Mouse (Mus musculus) cerebellum, adult 9-11 months (tissue): ENCODE results near the gene Aff1.

Experiments used
- DNase-seq: peaks from one replicate; pipeline ENCODE4 v3.0.0; 2022

Aff1 gene

DNA sequence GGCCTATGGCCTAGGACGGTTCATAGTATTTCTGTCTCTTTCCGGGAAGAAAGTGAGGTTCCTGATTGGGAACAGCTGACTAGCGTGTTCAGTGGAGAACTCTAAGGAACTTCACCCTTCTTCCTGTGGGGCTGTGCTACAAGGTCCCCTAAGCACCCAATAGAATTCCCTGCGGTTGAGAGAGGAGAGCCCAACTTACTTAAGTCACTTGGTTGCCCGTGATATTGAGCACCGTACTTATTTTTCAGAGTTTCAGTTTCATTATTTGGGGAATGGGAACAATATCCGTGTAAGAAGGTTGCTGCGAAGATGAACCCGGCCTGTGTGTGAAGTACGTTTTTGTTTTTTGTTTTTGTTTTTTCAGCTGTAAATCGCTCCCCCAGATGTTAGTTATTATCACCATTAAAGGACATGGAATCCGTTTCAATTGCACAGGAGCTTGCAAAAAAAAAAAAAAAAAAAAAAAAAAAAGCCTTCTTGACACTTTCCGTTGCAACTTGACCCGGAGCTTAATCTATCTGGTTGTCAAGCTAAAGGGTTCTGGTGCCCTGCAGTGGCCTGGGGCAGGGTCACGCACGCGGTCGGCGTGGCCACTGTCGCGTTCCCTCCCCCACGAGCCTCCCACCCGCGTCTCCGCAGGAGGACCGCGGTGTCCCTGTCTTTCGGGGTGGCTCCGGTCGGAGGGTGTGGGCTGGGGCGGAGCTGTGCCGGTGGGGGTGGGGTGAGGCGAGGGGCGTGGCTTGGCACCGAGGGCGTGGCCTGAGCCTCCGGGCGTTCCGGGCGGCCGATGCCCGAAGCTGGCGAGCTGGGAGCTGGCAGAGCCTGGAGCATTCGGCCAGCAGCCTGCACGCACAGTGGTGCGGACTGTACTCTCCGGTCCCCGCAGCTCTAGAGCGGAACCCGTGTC is at the start of gene Aff1:
Gene Aff1, plus strand, starts transcription at position 751 of the 907 bp plus-strand sequence.
- peak; percentile 44 for DNase-seq

DNA sequence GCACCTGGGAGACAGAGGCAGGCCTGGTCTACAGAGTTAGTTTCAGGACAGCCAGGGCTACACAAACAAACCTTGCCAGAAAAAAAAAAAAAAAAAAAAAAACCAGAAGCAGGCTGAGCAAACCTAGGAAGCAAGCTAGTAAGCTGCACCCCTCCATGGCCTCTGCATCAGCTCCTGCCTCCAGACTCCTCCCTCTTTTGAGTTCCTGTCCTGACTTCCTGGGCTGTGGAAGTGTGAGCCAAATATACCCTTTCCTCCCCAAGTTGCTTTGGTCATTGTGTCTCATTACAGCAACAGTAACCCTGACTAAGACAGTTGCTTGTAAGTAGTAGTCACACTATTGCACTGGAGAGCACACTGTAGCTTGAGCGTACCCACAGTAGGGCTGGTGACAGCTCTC is 48.0 kb upstream of the Aff1 start:
- DNase-seq, result no peak

DNA sequence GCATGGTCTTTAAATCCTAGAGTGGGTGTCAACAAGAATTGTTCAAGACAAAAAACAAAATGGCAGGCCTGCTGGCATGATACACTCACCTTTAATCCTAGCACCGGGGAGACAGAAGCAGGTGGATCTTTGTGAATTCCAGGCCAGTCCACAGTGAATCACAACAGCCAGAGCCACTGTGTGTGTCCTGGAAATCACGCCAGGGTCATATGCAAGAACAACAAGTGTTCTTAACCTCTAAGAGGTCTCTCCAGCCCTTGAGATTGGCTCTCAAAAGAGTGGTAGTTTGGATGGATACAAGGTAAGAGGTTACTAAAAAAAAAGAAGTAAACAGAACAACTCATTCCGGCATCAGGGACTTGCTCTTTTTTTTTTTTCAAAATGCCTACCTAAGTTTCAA is 44.9 kb upstream of the Aff1 start:
- DNase-seq, result no peak

DNA sequence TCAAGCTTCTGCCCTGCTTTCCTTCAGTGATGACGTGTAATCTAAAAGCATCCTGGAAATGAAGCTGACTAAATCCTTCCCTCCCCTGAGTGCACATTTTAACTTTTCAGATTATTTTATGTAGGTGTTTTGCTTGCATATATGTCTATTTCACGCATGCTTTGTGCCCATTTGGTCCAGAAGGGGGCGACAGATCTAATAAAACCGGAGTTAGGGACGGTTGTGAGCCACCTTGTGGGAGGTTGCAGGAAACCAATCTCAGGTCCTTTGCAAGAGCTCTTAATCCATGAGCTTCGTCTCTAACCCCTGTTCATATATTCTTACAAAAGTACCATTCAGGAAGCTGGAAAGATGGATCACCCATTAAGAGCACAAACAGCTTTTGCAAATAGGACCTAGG is 37.9 kb upstream of the Aff1 start:
- no peak for DNase-seq

DNA sequence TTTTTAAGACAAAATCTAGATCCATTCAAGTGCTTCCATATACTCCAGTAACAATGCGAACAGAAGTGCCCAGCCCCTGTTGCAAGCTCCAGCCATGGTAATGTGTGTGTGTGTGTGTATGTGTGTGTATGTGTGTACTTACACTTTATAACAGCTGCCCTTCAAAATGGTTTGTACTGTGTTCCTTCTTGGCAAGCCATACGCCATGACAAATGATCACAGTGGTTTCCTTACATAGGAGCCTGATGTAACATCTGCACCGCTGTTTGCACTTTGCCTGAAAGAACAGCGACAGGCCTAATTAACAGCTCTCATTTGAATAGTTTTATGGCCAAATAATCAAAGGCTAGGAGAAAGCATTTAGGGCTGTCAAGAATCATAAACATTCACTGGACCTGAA is 37.4 kb upstream of the Aff1 start:
- no peak for DNase-seq

DNA sequence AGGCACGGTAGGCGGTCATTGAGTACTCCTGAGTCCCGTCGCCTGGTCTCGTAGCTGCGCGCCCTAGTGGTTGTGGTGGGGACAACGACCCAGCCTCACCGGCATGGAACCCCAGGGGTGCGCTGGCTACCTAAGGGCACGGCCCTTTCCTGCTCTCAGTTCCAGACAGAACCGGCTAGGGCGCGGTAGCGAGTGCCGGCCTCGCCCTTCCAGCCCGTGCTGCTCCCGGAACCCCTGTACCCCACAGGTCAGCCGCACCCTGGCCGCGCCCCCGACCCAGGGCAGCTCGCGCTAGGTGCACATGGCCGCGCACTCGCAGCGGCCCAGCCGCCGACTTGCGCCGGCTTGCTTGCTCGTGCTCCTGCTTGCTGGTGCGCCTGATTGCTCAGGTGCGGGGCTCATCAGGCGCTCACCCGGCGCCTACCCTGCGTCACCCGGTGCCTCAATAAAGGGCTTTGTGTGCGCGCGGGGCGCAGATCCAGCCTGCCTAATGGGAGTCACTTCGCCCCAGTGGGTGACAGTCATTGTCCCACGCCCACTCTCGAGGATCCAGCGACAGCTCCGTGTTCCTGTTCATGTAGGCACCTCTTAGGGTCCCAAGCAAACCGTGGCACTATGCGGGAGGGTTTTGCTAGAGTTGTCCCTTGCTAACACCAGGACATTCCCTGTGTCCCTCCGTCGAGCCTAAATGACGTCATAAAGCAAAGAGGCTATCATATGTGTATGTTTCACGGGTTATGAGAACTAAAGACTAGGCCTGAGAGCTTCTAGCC is 36.6 kb upstream of the Aff1 start, which contains the start of gene 1700016H13Rik:
Gene 1700016H13Rik, minus strand, starts transcription at position 665 of the 773 bp plus-strand sequence.
- DNase-seq, result peak; percentile 15

DNA sequence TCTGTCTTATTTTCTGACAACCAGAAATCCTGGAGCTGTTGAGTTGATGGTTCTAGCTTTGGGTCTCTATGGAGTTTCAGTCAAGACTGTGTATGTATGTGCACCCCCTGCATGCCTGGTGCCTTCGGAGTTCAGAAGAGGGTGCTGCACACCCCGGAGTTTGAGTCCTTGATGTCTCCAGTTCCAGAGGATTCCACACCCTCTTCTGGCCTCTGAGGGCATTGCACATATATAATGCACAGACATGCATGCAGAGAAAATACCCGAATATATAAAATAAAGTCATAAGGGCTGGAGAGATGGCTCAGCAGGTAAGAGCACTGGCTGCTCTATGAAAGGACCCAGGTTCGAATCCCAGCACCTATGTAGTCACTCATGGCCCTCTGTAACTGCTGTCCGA is 33.3 kb upstream of the Aff1 start:
- no peak for DNase-seq

DNA sequence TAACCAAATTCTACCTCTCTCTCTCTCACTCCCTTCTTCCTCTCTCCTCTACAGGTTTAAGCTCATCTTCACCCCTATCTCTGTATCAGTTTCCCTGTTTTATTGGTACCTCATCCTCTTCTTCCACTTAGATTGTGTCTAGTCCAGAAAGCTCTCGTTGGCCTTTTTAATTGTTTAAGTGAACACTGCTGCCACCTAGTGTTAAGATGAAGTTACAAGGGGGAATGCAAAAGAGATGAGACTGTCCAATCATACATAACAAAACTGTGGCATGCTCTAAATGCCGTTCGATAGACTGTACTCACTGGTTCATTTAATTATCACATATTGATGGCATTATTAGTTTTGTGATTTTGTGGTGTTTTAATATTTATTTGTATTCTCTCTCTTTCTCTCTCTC is 32.6 kb upstream of the Aff1 start:
- DNase-seq, result no peak

DNA sequence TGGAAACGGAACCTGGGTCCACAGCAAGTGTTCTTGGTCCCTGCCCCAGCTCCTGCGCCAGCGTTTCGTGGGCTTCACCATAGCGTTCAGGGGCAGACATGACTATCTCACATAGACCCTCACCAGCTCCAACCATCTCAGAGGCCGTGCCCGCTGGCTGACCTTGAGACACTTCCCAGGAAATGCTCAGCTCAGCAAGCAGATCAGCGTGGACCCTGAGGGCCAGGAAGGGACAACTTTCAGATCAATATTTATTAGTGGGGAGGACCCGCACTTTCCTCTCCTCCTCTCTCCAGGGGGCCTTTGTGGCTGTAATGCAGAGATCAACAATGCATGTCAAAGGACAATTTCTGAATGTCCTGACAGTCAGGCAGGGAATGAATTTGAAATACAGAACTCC is 27.2 kb upstream of the Aff1 start:
- no peak for DNase-seq

DNA sequence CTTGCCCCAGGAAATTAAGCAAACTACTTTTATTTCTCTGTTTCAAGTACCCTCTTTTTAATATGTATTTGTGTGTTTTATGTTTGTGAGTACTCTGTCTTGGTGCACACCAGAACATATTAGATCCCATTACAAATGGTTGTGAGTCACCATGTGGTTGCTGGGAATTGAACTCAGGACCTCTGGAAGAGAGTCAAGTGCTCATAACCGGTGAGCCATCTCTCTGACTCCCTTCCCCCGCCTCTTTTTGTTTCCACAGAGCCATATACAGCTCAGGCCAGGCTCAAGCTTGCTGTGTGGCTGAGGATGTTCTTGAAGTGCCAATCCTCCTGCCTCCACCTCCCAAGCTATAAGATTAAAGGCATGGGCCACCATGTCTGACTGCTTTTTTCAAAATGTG is 26.3 kb upstream of the Aff1 start:
- no peak for DNase-seq

DNA sequence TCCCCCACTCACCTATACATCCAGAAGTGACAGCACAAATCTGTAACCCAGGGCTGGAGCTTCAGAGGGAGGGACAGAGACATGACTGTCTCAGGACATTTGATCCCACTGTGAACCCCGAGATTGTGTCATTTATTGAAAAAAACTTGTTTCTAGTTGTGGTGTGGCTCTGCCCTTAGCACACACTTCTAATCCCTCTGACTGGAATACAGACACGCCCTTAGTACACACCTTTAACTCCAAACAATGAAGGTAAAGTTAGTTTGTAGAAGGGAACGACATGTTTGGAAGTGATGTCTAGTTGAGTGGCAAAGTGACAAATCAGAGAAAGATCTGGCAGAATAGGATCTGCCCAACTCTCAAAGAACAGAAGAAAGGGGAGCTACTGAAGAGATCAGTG is 20.3 kb upstream of the Aff1 start:
- no peak for DNase-seq

DNA sequence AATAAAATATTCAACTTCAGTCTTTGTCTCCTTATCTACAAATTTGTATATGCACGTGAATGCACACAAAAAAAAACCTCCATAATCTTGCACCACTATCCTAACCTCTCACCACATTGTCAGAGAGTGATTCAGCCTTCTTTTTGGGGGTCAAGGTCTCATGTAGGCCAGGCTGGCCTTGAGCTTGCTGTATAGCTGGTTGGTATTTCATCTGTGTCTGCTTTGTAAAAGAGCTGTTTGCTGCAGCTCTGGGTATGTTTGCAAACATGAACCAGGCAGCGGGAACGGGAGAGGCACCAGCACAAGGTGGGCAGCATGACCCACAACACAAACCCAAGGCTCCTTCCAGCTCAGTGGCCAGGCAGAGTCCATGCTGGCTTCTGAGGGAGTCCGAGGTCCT is 18.6 kb upstream of the Aff1 start:
- DNase-seq, result no peak

DNA sequence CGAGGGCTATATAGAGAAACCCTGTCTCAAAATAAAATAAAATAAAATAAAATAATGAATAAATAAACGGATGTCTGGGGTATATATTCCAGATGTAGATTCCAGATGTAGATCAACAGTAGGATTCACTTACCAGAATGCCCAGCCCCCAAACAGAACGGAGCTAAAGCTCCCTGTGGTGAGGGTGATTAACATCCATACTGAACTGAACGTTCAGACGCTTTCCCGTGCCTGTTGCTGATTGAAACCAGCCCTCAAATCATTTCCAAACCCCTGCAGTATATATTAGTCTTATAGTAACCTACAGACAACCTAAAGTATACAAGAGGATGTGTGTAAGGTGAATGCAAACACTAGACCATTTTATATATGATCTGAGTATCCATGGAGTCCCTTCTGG is 17.7 kb upstream of the Aff1 start:
- no peak for DNase-seq

DNA sequence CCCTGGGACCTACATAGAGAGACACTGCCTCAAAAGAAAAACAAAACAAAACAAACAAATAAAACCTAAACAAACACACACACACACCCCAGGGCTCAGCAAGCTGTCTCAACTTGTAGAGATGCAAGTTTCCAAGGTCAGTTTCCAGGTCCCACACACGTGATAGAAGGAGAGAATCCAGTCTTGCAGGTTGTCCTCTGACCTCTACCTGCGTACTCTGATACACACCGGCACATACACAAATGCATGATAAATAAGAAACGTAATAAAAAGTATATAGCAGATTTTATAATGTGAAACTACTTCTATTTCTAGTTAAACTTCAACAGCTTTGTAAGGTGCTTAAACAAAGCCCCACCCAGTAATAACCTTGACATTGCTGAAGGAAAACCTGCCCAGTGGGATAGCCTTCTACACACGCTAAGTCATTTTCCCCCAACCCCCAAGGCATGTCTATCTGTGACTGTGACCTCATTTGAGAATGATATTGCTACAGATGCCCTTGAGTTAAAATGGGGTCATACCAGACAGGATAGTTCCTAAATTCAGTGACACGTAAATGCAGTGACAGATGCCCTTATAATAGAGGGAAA is 15.8 kb upstream of the Aff1 start:
- no peak for DNase-seq

DNA sequence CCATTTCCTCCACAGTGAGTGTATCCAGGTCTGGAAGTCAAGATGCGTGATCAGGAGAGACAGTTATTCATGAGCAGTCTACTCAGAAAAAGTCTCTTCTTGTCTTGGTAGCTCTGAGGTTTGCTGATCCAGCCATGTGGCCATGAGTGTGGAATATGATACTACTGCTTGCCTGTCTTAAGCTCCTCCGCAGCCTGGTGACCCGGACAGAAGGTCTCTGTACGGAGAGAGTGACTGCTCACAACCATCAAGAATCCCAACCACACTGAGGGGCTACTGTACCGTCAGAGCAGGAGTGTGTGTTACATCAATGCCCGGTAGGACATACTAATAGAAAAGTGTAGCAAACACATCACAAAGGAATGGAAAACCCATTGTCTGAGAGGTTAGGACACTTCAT is 14.3 kb upstream of the Aff1 start:
- no peak for DNase-seq

DNA sequence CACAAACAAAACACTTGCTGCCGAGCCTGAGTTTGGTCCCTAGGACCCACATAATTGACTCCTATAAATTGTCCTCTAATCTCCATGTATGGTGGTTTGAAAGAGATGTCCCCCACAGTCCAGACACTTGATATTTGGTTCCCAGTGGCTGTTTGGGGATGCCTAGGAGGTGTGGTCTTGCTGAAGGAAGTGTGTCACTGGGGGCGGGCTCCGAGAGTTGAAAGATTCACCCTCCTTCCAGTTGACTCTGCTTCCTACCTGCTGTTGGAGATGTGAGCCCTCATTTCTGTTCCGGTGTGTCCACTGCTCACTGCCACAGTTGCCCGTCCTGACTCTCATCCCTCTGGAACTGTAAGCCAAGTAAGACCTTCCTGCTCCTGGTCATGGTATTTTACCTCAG is 13.2 kb upstream of the Aff1 start:
- DNase-seq, result no peak

DNA sequence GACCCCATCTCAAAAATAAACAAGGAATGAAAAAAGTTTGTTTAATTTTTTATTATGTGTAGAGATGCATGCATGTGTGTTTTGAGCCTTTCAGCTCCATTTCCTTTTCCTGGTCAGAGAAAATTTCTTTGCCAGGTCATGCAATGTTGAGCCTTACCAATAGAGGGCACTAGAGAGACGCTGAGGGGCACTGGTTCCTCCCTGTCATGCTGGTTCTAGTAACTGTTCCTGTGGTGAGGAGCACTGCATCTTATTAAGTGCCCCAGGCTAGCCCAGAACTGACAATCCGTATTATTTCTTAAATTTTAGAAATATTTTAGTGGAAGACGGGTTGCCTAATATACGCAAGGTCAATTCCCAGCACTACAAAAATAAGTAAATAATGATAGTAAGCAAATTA is 11.8 kb upstream of the Aff1 start:
- peak; percentile 62 for DNase-seq

DNA sequence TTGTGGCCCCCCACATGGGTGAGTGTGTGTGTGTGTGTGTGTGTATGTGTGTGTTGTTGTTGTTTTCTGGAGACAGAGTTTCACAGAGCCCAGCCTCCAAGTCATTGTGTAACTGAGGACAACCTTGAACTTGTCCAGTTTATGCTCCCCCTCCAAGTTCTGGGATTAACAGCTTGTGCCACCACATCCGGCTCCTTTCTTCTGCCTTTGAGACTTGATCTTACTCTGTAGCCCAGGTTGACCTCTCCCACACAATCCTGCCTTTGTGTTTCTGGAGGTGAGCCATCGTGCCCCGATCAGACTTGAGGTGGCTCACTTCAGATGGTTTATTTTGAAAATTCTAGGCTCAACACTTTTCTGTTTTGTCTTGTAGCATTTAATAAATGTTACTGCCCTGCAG is 10.3 kb upstream of the Aff1 start:
- no peak for DNase-seq

DNA sequence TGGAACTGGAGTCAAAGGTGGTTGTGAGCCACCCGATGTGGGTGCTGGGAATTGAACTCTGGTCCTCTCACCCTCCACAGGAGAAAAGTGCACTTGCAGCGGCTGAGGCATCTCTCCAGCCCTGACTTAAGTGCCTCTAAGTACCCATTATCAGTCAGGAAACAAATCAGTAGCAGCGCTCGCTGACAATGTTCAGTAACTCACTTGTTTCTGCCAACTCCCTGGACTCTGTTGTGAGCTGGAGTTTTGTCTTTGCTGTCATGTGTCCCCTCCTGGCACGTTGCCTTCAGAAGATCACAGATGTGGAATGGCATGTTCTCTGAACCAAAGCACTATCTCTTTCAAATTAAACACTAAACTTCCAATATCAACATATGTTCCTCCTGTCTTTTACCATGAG is 2.5 kb upstream of the Aff1 start:
- no peak for DNase-seq

DNA sequence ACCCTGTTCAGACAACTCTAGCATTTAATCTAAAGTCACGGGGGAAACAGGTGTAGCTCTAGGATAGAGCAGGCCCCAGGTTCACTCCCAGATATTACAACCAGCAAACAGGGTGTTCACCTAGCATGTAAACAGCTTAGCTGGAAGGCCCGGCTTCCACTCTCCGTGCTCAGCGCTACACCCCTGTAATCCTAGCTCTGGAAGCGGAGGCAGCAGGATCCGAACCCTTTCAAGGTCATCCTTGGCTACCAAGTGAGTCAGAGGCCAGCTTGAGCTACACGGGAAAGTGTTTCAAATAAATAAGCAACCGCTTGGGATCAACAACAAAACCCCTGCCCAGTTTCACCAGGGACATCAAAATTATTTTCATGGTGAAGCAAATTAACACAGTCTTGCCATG is 2.0 kb upstream of the Aff1 start:
- DNase-seq, result no peak

DNA sequence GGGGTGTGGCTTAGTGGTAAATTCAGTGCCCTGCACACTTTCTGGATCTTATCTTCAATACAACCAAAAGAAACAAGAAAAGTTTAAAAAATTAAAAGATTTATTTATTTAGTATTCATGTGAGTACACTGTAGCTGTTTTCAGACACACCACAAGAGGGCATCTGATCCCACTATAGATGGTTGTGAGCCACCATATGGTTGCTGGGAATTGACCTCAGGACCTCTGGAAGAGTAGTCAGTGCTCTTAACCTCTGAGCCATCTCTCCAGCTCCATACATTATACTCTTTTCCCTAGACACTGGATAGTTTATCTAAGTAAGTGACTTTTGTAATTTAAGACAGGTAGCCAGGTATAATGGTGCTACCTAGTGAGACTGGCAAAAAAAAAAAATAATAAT is 1.0 kb upstream of the Aff1 start:
- no peak for DNase-seq

DNA sequence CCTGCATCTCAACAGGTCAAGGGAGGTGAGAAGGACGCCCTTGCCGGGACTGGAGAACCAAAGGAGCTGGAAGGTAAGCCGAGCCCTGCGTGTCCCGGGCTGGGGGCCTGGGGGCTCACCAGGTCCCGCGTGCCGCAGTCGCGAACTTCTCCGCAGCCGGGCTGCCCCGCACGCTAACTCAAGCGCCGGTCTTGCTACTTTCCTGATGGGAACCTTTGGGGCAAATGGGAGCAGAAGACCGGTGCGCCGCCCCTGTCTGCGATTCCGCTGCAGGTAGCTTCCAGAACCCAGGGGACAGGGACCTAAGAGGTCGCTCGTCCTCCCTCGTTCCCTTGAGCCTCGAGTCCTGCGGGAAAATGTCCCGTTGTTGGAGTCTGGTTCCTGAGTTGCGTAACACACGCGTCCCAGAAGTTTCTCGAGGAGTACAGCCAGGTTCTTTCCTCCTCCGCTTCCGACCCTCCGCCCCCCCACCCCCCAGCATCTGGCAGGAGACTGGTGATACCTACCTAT is 412 bp downstream of the Aff1 start:
- no peak for DNase-seq

DNA sequence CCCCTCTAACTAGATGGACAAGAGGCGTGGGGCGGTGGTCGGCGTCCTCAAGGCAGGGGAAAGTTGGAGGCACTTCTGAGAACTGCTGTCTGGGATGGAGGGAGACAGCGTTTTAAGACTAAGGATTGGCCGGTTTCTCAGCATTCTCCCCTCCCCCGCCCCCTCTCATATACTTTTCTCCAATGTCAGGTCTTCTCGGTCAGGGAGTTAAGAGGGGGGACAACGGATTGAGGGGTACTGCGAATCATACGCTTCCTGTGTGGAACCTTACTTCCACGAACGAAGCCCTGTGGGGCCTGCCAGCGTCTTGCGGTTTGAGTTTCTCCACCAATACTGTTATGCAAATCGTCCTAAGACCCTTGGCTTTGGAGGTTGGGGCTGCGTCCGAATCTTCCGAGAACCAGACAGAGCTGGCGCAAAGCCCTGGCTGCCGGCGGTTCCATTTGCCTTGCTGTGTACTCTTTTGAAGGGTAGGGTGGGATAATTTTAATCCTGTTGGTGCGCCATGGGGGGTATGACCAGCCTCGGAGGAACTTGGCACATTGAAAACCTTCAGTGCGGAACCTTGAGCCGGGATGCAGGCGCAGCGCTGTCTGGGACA is 967 bp downstream of the Aff1 start:
- DNase-seq, result peak; percentile 3
